10 mouse cellular contexts compared by ENCODE assay signal in genomic region chr2:153484071-153484470, GRCm38 (mm10). TPM values are rescaled to one million over a fixed set of nuclear protein-coding genes. Genes with fewer than 3 reads are reported as not detected.
DNase-seq lines count a peak whose midpoint lies in the region; ATAC-seq lines count a peak whose summit lies in the region.
"Had no signal": no experiment of that assay in that cellular context is flagged by ENCODE, and none has a peak within 500 bp of the region (broad histone marks: within the 10 kb centered on the region; RNA-seq: fewer than 3 reads in every experiment).

No protein-coding gene starts in this region.

- H3K36me3 ChIP-seq in kidney, embryonic 15.5 days: no peaks in the 10 kb centered on the region
- no peaks in the 10 kb centered on the region for H3K36me3 ChIP-seq in forebrain, embryonic 10.5 days (replicated peaks)
- no peaks in the 10 kb centered on the region for H3K36me3 ChIP-seq in hindbrain, embryonic 14.5 days (replicated peaks; ENCODE audit: control insufficient read depth, insufficient read depth)
- H3K36me3 ChIP-seq in midbrain, embryonic 16.5 days (ENCODE audit: control insufficient read depth, insufficient read depth, low read length): no peaks in the 10 kb centered on the region
- H3K36me3 ChIP-seq: limb, embryonic 12.5 days had no signal

- H3K9me3 ChIP-seq in kidney, embryonic 15.5 days (replicated peaks): no peaks in the 10 kb centered on the region
- H3K9me3 ChIP-seq in forebrain, embryonic 10.5 days: no peaks in the 10 kb centered on the region
- H3K9me3 ChIP-seq in hindbrain, embryonic 14.5 days (ENCODE audit: control insufficient read depth, low read length): no peaks in the 10 kb centered on the region
- H3K9me3 ChIP-seq in midbrain, embryonic 16.5 days (replicated peaks; ENCODE audit: control insufficient read depth, low read length, poor library complexity, severe bottlenecking): no peaks in the 10 kb centered on the region
- H3K9me3 ChIP-seq: limb, embryonic 12.5 days had no signal

- H3K4me1 ChIP-seq in kidney, embryonic 15.5 days: peaks cover 17% of the 10 kb centered on the region
- peaks cover 32% of the 10 kb centered on the region for H3K4me1 ChIP-seq in forebrain, embryonic 10.5 days
- H3K4me1 ChIP-seq in hindbrain, embryonic 14.5 days (replicated peaks; ENCODE audit: control insufficient read depth, insufficient read depth, low read length): peaks cover 27% of the 10 kb centered on the region
- H3K4me1 ChIP-seq in midbrain, embryonic 16.5 days (ENCODE audit: control insufficient read depth, insufficient read depth, low read length): peaks cover 23% of the 10 kb centered on the region

- no peak for DNase-seq in kidney, adult 11 months
- no peak for DNase-seq in forebrain, embryonic 10.5 days (ENCODE audit: extremely low spot score, low spot score)
- peak; percentile 36 for DNase-seq in hindbrain, embryonic 14.5 days (ENCODE audit: low spot score)
- DNase-seq in thymus, postnatal 14 days: no peak
- DNase-seq in right cerebral cortex, postnatal 14 days: no peak
- DNase-seq in embryo, embryonic 11 days: no peak
- DNase-seq: heart, adult 11 months had no signal

- no peak overlapping the region for H3K4me3 ChIP-seq in kidney, embryonic 15.5 days (replicated peaks)
- no peak overlapping the region for H3K4me3 ChIP-seq in forebrain, embryonic 10.5 days
- no peak overlapping the region for H3K4me3 ChIP-seq in hindbrain, embryonic 14.5 days (replicated peaks; ENCODE audit: low read length)
- H3K4me3 ChIP-seq in midbrain, embryonic 16.5 days (ENCODE audit: low read depth, low read length): no peak overlapping the region

- H3K4me2 ChIP-seq in kidney, embryonic 15.5 days: no peak overlapping the region
- H3K4me2 ChIP-seq in hindbrain, embryonic 14.5 days (replicated peaks): peak overlapping the region; percentile 32; the same call in 1 of the 2 replicates
- H3K4me2 ChIP-seq in midbrain, embryonic 16.5 days (ENCODE audit: low read length): no peak overlapping the region

- H3K27me3 ChIP-seq in kidney, embryonic 15.5 days: 0 out of 2 replicates have a peak, but pooled peaks cover 4% of the 10 kb centered on the region
- H3K27me3 ChIP-seq in forebrain, embryonic 10.5 days (ENCODE audit: poor library complexity, severe bottlenecking): peaks cover 54% of the 10 kb centered on the region
- H3K27me3 ChIP-seq in hindbrain, embryonic 14.5 days (ENCODE audit: control insufficient read depth, insufficient read depth, low read length): no peaks in the 10 kb centered on the region
- H3K27me3 ChIP-seq in midbrain, embryonic 16.5 days (ENCODE audit: control insufficient read depth, insufficient read depth, low read depth, low read length): no peaks in the 10 kb centered on the region

- ATAC-seq in kidney, embryonic 15.5 days (replicated peaks; ENCODE audit: low FRiP score): no peak
- ATAC-seq in hindbrain, embryonic 14.5 days (ENCODE audit: low FRiP score): no peak
- ATAC-seq in midbrain, embryonic 16.5 days: no peak

- WGBS in kidney, embryonic 15.5 days: 58% methylated on average over 4 of the region's 4 CpGs
- 51% methylated on average over 4 of the region's 4 CpGs for WGBS in forebrain, embryonic 10.5 days
- WGBS in hindbrain, embryonic 14.5 days: 25% methylated on average over 4 of the region's 4 CpGs
- WGBS in midbrain, embryonic 16.5 days: 27% methylated on average over 4 of the region's 4 CpGs

- 0 out of 2 replicates have a peak overlapping the region, but pooled peaks have one; percentile 35 for H3K27ac ChIP-seq in kidney, embryonic 15.5 days
- peak overlapping the region; percentile 77 for H3K27ac ChIP-seq in forebrain, embryonic 10.5 days
- peak overlapping the region; percentile 89 for H3K27ac ChIP-seq in hindbrain, embryonic 14.5 days
- peak overlapping the region; percentile 84 for H3K27ac ChIP-seq in midbrain, embryonic 16.5 days (ENCODE audit: low read length)

- no peak overlapping the region for H3K9ac ChIP-seq in kidney, embryonic 15.5 days
- peak overlapping the region; percentile 43 for H3K9ac ChIP-seq in hindbrain, embryonic 14.5 days
- peak overlapping the region; percentile 36; the same call in 1 of the 2 replicates for H3K9ac ChIP-seq in midbrain, embryonic 16.5 days (ENCODE audit: low read depth, low read length)
- H3K9ac ChIP-seq: limb, embryonic 12.5 days had no signal

RNA-seq across cellular contexts. Expression of gene 4930404H24Rik, which starts 8.5 kb away (rescaled TPM):
- not detected in 2 replicates for polyA plus RNA-seq in kidney, embryonic 15.5 days (2015; fragmentation: Nextera tagmentation; extraction: Ambion mirVana)
- polyA plus RNA-seq in forebrain, embryonic 10.5 days (2016; fragmentation: Nextera tagmentation; extraction: Ambion mirVana): not detected in 2 replicates
- polyA plus RNA-seq in hindbrain, embryonic 14.5 days (2014; fragmentation: Nextera tagmentation; extraction: Ambion mirVana): not detected in 2 replicates
- not detected in 2 replicates for polyA plus RNA-seq in midbrain, embryonic 16.5 days (2015; fragmentation: Nextera tagmentation; extraction: Ambion mirVana)
- polyA plus RNA-seq: limb, embryonic 12.5 days had no signal

RNA-seq across cellular contexts. Expression of gene Nol4l, which starts 45.7 kb away (rescaled TPM):
- polyA plus RNA-seq in kidney, embryonic 15.5 days (2015; fragmentation: Nextera tagmentation; extraction: Ambion mirVana): 13.7 and 14.2 TPM in 2 replicates
- polyA plus RNA-seq in forebrain, embryonic 10.5 days (2016; fragmentation: Nextera tagmentation; extraction: Ambion mirVana): 11.7 and 12.3 TPM in 2 replicates
- polyA plus RNA-seq in hindbrain, embryonic 14.5 days (2014; fragmentation: Nextera tagmentation; extraction: Ambion mirVana): 44.8 and 49.8 TPM in 2 replicates
- polyA plus RNA-seq in midbrain, embryonic 16.5 days (2015; fragmentation: Nextera tagmentation; extraction: Ambion mirVana): 39.9 and 47.5 TPM in 2 replicates

Comparison
In these comparisons a context has a peak if more than half of its experiments do, and no peak if none do; other contexts are left out.
1. H3K27ac ChIP-seq: peak in every context shown above with its lines; median percentile 89 in hindbrain, embryonic 14.5 days; 84 in midbrain, embryonic 16.5 days; 77 in forebrain, embryonic 10.5 days; 35 in kidney, embryonic 15.5 days.